Comparison of ENCODE assay signal across 9 mouse cellular contexts in genomic region chr1:160561381-160561780, GRCm38 (mm10).
DNase-seq lines count a peak whose midpoint lies in the region; ATAC-seq and TF ChIP-seq lines count a peak whose summit lies in the region.
"Had no signal": no experiment of that assay in that cellular context is flagged by ENCODE, and none has a peak within 500 bp of the region (broad histone marks: within the 10 kb centered on the region; RNA-seq: fewer than 3 reads in every experiment).

No protein-coding gene starts in this region.

- peak; percentile 57 for DNase-seq in forebrain, embryonic 14.5 days (ENCODE audit: low spot score)
- peak; percentile 82 for DNase-seq in embryo, embryonic 10.5 days (ENCODE audit: low spot score)
- peak; percentile 47 for DNase-seq in retina, postnatal 1 day
- no peak for DNase-seq in cerebellum, postnatal 36 days
- no peak for DNase-seq in thymus, adult 2 months
- DNase-seq: heart, postnatal 4 days had no signal

- no peaks in the 10 kb centered on the region for H3K27me3 ChIP-seq in forebrain, embryonic 14.5 days (replicated peaks; ENCODE audit: control insufficient read depth, insufficient read depth, low read length)
- no peaks in the 10 kb centered on the region for H3K27me3 ChIP-seq in forebrain, embryonic 15.5 days
- no peaks in the 10 kb centered on the region for H3K27me3 ChIP-seq in midbrain, embryonic 12.5 days
- H3K27me3 ChIP-seq in midbrain, embryonic 13.5 days = no peaks in the 10 kb centered on the region
- no peaks in the 10 kb centered on the region for H3K27me3 ChIP-seq in thymus, adult 2 months (ENCODE audit: control insufficient read depth, insufficient read depth, low read length)

- no peak overlapping the region for H3K27ac ChIP-seq in forebrain, embryonic 14.5 days (ENCODE audit: low read depth, low read length)
- H3K27ac ChIP-seq in forebrain, embryonic 15.5 days (replicated peaks) = no peak overlapping the region
- H3K27ac ChIP-seq in midbrain, embryonic 12.5 days (replicated peaks) = no peak overlapping the region
- no peak overlapping the region for H3K27ac ChIP-seq in midbrain, embryonic 13.5 days
- H3K27ac ChIP-seq in thymus, adult 2 months (ENCODE audit: control insufficient read depth, insufficient read depth, low read length) = no peak overlapping the region

- no peaks in the 10 kb centered on the region for H3K9me3 ChIP-seq in forebrain, embryonic 14.5 days (replicated peaks; ENCODE audit: control insufficient read depth, low read length)
- H3K9me3 ChIP-seq in forebrain, embryonic 15.5 days = no peaks in the 10 kb centered on the region
- H3K9me3 ChIP-seq in midbrain, embryonic 12.5 days = no peaks in the 10 kb centered on the region
- no peaks in the 10 kb centered on the region for H3K9me3 ChIP-seq in midbrain, embryonic 13.5 days

- no peak overlapping the region for H3K4me2 ChIP-seq in forebrain, embryonic 14.5 days (ENCODE audit: low read length)
- no peak overlapping the region for H3K4me2 ChIP-seq in forebrain, embryonic 15.5 days (replicated peaks)
- no peak overlapping the region for H3K4me2 ChIP-seq in midbrain, embryonic 12.5 days (replicated peaks)
- H3K4me2 ChIP-seq in midbrain, embryonic 13.5 days (replicated peaks) = no peak overlapping the region

- H3K36me3 ChIP-seq in forebrain, embryonic 14.5 days (ENCODE audit: control insufficient read depth, insufficient read depth, low read length) = no peaks in the 10 kb centered on the region
- H3K36me3 ChIP-seq in forebrain, embryonic 15.5 days = no peaks in the 10 kb centered on the region
- H3K36me3 ChIP-seq in midbrain, embryonic 12.5 days = no peaks in the 10 kb centered on the region
- H3K36me3 ChIP-seq in midbrain, embryonic 13.5 days = no peaks in the 10 kb centered on the region
- H3K36me3 ChIP-seq in thymus, adult 2 months (ENCODE audit: control insufficient read depth, insufficient read depth, low read length) = no peaks in the 10 kb centered on the region

- no peak for TF ChIP-seq POLR2A in thymus, adult 2 months (IDR thresholded peaks at IDR 0.05; ENCODE audit: control insufficient read depth, extremely low read depth, insufficient read depth, low read length, poor library complexity)

- no peak for TF ChIP-seq CTCF in thymus, adult 2 months (IDR thresholded peaks at IDR 0.05; ENCODE audit: borderline replicate concordance, control insufficient read depth, extremely low read depth, insufficient read depth, low read length, poor library complexity)

- peaks cover 1% of the 10 kb centered on the region; the same call in 1 of the 2 replicates for H3K4me1 ChIP-seq in forebrain, embryonic 14.5 days (ENCODE audit: control insufficient read depth, insufficient read depth, low read length)
- H3K4me1 ChIP-seq in forebrain, embryonic 15.5 days = no peaks in the 10 kb centered on the region
- peaks cover 4% of the 10 kb centered on the region for H3K4me1 ChIP-seq in midbrain, embryonic 12.5 days
- peaks cover 4% of the 10 kb centered on the region for H3K4me1 ChIP-seq in midbrain, embryonic 13.5 days (replicated peaks)
- no peaks in the 10 kb centered on the region for H3K4me1 ChIP-seq in thymus, adult 2 months (replicated peaks; ENCODE audit: control insufficient read depth, insufficient read depth, low read length)

- 62% methylated on average over 1 of the region's 1 CpGs for WGBS in forebrain, embryonic 14.5 days
- 57% methylated on average over 1 of the region's 1 CpGs for WGBS in forebrain, embryonic 15.5 days
- WGBS in midbrain, embryonic 12.5 days = 72% methylated on average over 1 of the region's 1 CpGs
- 76% methylated on average over 1 of the region's 1 CpGs for WGBS in midbrain, embryonic 13.5 days
- WGBS in thymus, adult 2 months = 83% methylated on average over 1 of the region's 1 CpGs

- H3K9ac ChIP-seq in forebrain, embryonic 14.5 days (ENCODE audit: low read length) = no peak overlapping the region
- no peak overlapping the region for H3K9ac ChIP-seq in forebrain, embryonic 15.5 days (replicated peaks)
- H3K9ac ChIP-seq in midbrain, embryonic 12.5 days (replicated peaks) = no peak overlapping the region
- no peak overlapping the region for H3K9ac ChIP-seq in midbrain, embryonic 13.5 days (replicated peaks)

- H3K4me3 ChIP-seq in forebrain, embryonic 14.5 days (ENCODE audit: low read depth, low read length) = no peak overlapping the region
- H3K4me3 ChIP-seq in forebrain, embryonic 15.5 days = no peak overlapping the region
- H3K4me3 ChIP-seq in midbrain, embryonic 12.5 days = no peak overlapping the region
- H3K4me3 ChIP-seq in midbrain, embryonic 13.5 days (replicated peaks) = no peak overlapping the region
- H3K4me3 ChIP-seq in thymus, adult 2 months (ENCODE audit: control insufficient read depth, insufficient read depth, low read length) = no peak overlapping the region

- ATAC-seq in forebrain, embryonic 14.5 days = no peak
- no peak for ATAC-seq in forebrain, embryonic 15.5 days (replicated peaks)
- ATAC-seq in midbrain, embryonic 12.5 days (ENCODE audit: low FRiP score, low read depth) = peak; percentile 38; the same call in 1 of the 2 replicates
- ATAC-seq in midbrain, embryonic 13.5 days = no peak

Comparison
In these comparisons a context has a peak if more than half of its experiments do, and no peak if none do; other contexts are left out.
1. DNase-seq: peak in forebrain, embryonic 14.5 days (single experiment), embryo, embryonic 10.5 days (single experiment) and retina, postnatal 1 day (single experiment); none in cerebellum, postnatal 36 days (0 of 2) and thymus, adult 2 months (single experiment).